Mouse (Mus musculus) G1E-ER4 (cell line): ENCODE results near the gene Flywch2. TPM values are rescaled to one million over a fixed set of nuclear protein-coding genes. Genes with fewer than 3 reads are reported as not detected.

Source experiments
- GATA1 ChIP-seq: IDR thresholded peaks from one replicate; pipeline ENCODE4 v1.8.0; 2012; ENCODE audit warnings: low read length, inconsistent platforms
- polyA plus RNA-seq: library from polyadenylated mRNA; stranded (reverse); fragments of >175 nt; gene quantifications from 2 replicates; pipeline ENCODE4 v1.2.3, GENCODE M21; 2012

The Flywch2 gene
- polyA plus RNA-seq, 1 experiment = not detected

DNA sequence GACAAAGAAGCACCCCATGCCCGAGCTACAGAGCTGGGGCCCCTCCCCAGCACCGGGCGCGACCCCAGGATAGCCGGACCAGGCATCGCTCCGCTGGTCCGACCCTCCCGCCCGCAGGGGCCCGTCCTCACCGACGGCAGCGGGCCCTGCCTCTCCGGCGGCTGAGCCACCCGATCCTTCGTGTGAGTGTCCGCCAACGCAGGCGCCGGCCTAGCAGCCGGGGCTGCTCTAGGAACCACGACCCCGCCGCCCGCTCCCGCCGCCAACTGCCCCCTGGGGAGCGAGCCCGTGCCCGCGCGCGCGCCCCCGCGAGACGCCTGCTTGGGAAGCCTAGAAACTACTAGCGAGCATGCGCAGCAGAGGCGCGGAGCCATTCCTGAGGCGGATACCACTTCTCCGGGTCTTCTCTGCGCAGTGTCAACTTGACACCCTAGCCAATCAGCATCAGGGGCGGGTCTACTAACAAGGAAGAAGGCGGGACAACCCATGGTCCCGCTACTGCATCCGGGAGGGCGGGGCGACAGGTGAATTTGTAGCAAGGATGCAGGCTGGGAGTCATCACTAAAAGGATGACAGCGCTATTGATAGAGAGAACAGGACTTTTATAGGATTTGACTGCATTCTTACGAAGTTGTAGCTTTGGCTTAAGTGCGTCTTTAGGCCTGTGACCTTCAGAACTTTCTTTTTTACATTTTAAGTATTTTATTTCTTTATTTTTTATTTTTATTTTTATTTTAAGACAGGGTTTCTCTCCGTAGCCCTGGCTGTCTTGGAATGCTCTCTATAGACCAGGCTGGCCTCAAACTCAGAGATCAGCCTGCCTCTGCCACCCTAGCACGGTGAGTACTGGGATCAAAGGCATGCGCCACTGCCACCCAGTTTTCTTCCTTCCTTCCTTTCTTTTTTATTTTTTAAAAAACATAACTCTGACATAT lies 14.3 kb downstream of the Flywch2 start, which contains the start of gene Flywch1:
TSS of gene Flywch1 (minus strand) at position 319 of the 935 bp plus-strand sequence.
- no peak for TF ChIP-seq GATA1

- TF ChIP-seq GATA1 = no peak
These were observed 15.0 kb downstream of the Flywch2 start for GRCm38 (mm10) chr17:23770896-23771283.

- TF ChIP-seq GATA1 = no peak
These were observed 15.4 kb downstream of the Flywch2 start for GRCm38 (mm10) chr17:23770493-23770892.

DNA sequence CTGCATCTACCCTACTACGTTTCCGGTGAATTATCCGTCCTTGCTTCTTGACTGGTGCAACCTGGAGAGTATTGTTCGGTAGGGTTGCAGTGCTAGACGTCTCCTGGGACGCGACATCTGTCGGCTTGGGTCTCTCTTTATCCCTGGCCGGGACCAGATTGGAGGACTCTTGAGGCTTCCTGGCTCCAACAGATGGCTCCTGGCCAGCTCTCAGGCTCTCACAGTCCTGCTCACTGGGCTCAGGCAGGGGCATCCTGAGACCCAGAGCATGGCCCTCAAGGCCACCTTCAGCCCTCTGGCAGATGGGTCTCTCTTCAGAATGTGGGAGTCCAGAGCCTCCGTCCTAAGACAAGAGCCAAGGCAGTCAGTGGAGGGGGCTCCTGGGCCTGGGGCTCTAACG lies 22.9 kb downstream of the Flywch2 start:
- no peak for TF ChIP-seq GATA1

DNA sequence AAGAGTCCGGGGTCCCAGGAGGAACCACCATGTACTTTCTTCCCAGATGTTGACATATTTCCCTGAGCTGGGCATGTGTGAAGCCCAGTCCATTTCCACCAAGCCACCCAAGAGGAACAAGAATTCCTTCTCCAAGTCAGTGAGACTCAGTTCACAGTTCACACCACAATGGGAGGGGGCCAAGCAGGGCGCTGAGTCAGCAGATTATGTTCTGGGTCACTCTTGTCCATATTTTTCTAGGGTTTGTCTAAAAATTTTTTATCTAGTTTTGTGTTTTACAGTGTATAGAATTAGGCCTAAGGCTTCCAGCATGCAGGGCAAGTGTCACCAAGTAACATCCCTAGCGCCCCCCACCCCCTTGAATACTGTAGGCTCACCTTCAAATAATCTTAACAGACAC lies 24.7 kb downstream of the Flywch2 start:
- no peak for TF ChIP-seq GATA1

GRCm38 (mm10) chr17:23760231-23760630 lies 25.6 kb downstream of the Flywch2 start:
- TF ChIP-seq GATA1 = no peak

DNA sequence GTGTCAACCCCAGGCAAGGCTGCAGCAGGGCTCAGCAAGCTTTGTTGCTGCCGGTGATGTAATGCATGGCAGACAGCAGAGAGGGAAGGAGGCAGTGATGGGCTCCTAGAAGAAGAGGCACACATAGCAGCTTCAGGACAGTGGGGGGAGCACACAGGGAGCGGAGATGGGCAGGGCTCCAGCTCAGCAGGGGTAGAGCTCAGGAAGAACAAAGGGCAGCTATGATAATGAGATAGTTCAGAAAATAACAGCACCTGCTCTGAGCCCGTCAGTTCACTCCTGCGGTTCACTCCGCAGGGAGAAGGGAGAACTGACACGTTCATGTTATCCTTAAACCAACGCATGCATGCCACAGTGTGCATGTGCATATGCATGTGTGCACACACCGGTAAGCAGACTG lies 27.1 kb downstream of the Flywch2 start:
- TF ChIP-seq GATA1 = no peak

DNA sequence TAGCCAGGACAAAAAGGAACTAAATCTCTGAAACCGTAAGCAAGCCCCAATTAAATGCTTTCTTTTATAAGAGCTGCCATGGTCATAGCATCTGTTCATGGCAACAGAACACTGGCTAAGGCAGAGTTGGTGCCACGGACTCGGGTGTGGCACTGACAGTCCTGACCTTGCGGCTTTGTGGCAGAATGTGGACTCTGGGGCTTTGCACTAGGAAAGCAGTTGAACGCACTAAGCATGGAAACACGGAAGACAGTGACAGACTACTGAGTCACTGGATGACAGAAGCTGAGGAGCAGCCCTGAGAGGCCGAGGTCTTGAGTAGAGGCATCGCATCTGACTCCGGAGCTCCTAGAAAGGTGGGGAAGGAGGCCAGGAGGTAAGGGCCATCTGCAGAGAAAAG lies 28.3 kb downstream of the Flywch2 start:
- no peak for TF ChIP-seq GATA1

DNA sequence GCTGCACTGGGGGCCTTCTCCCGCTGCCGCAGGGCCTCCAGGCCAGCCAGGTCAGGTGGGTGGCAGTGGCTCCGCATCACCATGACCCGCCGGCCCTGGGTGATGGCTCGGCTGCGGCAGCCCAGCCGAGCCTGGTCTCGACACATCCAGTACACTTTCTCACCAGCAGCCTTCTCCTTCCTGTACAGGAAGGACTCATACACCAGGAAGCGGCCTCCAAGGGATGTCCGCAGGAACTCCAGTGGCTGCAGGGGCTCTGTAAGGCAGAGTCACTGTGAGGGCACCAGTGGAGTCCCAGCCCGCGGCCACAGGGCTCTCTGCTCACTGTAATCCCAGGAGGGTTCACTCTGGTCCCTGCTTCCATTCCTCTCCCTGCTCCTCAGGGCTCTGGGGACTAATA lies 30.2 kb downstream of the Flywch2 start:
- TF ChIP-seq GATA1 = no peak

DNA sequence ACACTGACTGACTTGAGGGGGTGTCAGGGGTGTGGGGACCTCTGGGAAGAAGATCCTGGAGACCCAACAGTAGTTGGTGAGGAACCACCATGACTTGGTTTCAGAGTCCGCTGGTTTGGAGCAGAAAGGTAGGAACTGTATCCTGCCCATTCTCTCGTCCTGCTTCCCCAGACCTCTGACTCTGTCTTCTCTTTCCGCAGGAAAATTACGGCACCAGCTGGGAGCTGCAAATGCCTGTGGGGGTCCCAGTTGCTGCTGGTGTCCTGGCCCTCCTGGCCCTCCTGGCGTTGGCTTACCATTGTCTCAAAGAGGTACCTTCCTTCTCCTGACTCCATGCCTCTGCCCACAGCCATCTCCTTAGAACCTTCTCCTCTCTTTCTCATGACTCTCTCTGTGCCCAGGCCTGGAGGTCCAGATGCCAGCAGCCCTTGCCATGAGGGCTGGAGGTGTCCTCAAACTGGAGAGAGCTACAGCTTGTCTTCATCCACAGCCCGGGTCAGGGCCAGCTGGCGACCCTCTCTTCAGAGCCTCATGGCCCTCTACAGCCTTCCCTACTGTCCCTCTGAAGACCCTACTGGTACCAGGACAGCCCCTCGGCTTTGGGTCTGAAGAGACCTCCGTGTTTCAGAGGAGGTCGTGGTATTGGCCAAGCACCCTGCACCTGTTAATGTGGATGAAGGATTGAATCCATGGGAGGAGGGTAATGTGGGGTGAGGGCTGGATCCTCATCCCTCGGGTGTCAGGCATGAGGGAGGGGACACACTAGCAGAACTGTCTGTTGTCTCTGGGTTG lies 36.3 kb downstream of the Flywch2 start:
- TF ChIP-seq GATA1 = no peak

DNA sequence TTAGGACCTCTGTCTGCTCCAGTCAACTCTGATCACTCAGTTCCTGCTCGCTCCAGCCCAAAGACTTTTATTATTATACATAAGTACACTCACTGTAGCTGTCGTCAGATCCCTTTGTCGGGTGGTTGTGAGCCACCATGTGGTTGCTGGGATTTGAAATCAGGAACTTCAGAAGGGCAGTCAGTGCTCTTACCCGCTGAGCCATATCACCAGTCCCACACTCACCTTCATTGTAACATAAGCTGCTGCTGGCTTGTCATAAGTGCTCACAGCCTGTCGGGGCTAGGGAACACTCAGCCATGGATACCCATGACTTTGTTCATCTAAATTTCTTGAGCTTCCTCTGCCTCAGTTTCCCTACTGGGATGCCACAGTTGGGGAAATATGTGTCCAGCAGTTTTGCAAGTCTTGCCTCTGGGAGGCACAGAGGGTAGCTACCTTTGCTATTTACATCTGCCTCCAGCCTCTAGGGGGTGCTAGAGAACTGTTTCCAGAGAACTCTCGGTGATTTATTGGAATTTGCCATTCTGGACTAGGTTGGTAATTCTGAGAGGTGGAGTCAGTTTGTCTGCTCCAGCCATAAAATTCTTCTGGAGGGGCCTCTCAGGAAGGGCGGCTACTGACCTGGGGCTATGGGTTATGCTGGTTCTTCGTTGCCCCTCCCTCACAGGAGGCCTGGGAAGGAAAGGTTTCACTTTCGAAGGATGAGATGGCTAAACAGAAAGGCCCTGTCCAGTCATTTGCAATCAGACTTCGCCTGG lies 37.1 kb downstream of the Flywch2 start:
- no peak for TF ChIP-seq GATA1

DNA sequence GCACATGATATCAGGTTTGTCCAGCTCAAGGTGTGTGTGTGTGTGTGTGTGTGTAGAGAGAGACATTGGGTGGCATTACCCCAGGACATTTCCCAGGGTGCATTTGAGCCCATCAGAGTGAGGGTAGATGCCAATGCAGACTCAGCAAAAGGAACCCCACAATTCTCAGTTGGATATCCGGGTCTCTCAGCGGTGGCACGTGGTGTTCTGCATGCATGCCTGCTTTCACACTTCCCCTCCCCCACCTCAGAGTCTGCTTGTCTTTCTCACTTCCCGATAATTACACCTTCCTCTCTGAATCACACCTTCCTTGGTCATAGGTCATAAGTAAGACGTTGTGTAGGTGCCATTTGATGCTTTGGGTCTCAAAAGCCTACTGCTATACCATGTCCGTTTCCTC lies 37.9 kb downstream of the Flywch2 start:
- no peak for TF ChIP-seq GATA1

DNA sequence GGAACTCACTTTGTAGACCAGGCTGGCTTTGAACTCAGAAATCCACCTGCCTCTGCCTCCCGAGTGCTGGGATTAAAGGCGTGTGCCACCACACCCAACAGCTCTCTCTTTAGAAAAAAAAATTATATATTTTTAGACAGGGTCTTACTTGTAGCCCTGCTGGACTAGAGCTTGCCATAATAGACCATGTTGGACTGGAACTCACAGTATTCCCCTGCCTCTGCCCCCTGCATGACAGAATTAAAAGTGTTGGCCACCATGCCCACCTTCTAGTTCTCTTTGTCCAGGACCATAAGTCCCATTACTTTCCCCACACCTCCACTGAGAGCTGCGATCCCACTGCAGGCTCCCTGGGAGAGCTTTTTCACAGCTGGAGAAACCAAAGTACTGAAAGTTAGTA lies 38.4 kb downstream of the Flywch2 start:
- no peak for TF ChIP-seq GATA1

DNA sequence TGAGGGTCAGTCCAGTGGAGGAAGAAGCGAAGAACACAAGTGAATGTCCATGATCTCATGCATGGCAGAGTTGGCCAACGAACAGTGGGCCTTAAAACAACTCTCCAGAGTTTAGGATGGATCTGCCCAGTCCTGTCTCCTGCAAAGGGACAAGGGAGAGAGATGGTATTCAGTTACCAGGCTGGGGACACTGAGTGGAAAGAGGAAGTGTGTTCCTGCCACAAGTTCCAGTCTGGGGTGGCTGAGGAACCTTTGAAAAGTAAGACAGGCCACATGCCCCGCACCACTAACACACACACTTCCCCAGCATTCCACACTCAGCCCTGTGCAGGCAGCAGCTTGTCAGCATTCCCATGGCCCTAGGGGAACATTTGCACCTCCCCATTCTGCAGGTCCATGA lies 39.1 kb downstream of the Flywch2 start:
- no peak for TF ChIP-seq GATA1

DNA sequence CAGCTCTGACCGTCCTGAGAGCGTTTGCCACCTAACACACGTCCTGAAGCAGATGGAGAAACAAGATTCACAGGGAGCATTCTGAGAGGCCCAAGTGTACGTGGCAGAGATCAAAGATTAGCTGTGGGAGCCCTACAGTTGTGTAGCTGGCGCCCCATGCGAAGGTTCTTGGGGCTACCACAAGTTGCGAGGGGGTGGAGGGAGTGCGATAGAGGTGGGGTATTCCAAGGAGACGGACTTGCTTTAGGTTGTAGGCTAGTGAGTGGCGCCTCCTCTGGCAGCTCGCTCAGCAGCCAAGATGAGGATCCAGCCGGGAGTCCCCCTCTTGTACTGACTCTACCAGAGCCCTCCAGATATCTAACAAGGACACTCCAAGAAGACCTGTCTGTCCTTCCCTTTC lies 39.6 kb downstream of the Flywch2 start:
- TF ChIP-seq GATA1 = no peak
